Mouse (Mus musculus) CH12.LX (cell line): ENCODE measurements at regions not wholly inside any gene's neighbourhood (a gene's known extent, or its start where the extent isn't known, plus 50 kb on each side); places are given as distances from the start of the nearest gene placed in this dataset.

ENCODE experiments used
- DNase-seq: peaks from one replicate; pipeline ENCODE4 v3.0.0-alpha.2; 2013; ENCODE audit errors: extremely low read depth
- H3K27ac ChIP-seq: 2 replicates; pipeline ENCODE4 v1.5.1; 2012; ENCODE audit warnings: low read depth, mild to moderate bottlenecking, control low read depth, moderate library complexity; ENCODE audit not compliant: insufficient read depth
- H3K27me3 ChIP-seq: replicated peaks from 2 replicates; pipeline ENCODE3; 2012; ENCODE audit warnings: inconsistent platforms
- H3K36me3 ChIP-seq, 2 experiments: replicated peaks in 1 of 2; 2 replicates each; pipeline versions ENCODE3 to v1.6.1; 2012; ENCODE audit warnings: inconsistent platforms in 1 of 2, low read length in 1 of 2, mild to moderate bottlenecking in 1 of 2, mixed read lengths in 1 of 2, moderate library complexity in 1 of 2; ENCODE audit not compliant: control insufficient read depth in 1 of 2, insufficient read depth in 1 of 2
- H3K4me1 ChIP-seq, 2 experiments: 2 replicates each; pipeline ENCODE4 v1.6.1; 2012; ENCODE audit warnings: inconsistent platforms in 1 of 2, moderate library complexity in 1 of 2; ENCODE audit not compliant: insufficient read depth in 2 of 2, control insufficient read depth in 1 of 2
- H3K4me2 ChIP-seq: 2 replicates; pipeline ENCODE4 v1.6.1; 2012; ENCODE audit warnings: low read depth, mild to moderate bottlenecking, control low read depth; ENCODE audit not compliant: poor library complexity, insufficient read depth, severe bottlenecking
- H3K4me3 ChIP-seq, 3 experiments: fragments of 150-350 bp in 1 of 3; sonication (generic) in 1 of 3; replicated peaks in 1 of 3; 2 replicates each; pipeline versions ENCODE3 to v1.5.1; 2011 to 2012; ENCODE audit warnings: low read depth in 2 of 3, low read length in 2 of 3, mild to moderate bottlenecking in 2 of 3, moderate library complexity in 2 of 3, control low read depth in 1 of 3, improper control_type of control experiment in 1 of 3, inconsistent platforms in 1 of 3, mixed read lengths in 1 of 3; ENCODE audit not compliant: poor library complexity in 1 of 3
- H3K79me2 ChIP-seq: replicated peaks from 2 replicates; pipeline ENCODE4 v1.6.1; 2012; ENCODE audit warnings: mild to moderate bottlenecking, moderate library complexity; ENCODE audit not compliant: control insufficient read depth, poor library complexity, insufficient read depth, severe bottlenecking; ENCODE audit errors: extremely low read depth
- H3K9ac ChIP-seq: 2 replicates; pipeline ENCODE4 v1.6.1; 2012; ENCODE audit warnings: low read depth, mild to moderate bottlenecking, control low read depth, moderate library complexity; ENCODE audit not compliant: insufficient read depth
- H3K9me3 ChIP-seq: replicated peaks from 2 replicates; pipeline ENCODE3; 2012; ENCODE audit warnings: low read length, inconsistent platforms, mixed read lengths
- CHD1 ChIP-seq: IDR thresholded peaks from 2 replicates; pipeline ENCODE4 v1.6.1; 2012; ENCODE audit warnings: low read depth, low read length, improper control_type of control experiment, inconsistent platforms
- CTCF ChIP-seq, 2 experiments: IDR thresholded peaks in 1 of 2; conservative IDR thresholded peaks in 1 of 2; 2 replicates each; pipeline ENCODE4 v1.5.1; 2011 to 2012; ENCODE audit warnings: low read depth in 2 of 2, low read length in 2 of 2, improper control_type of control experiment in 1 of 2, inconsistent platforms in 1 of 2, mild to moderate bottlenecking in 1 of 2, moderate library complexity in 1 of 2
- E2F4 ChIP-seq: IDR thresholded peaks from 2 replicates; pipeline ENCODE4 v1.6.1; 2011; ENCODE audit warnings: low read depth, low read length, improper control_type of control experiment; ENCODE audit not compliant: insufficient replicate concordance
- ELF1 ChIP-seq: IDR thresholded peaks from 2 replicates; pipeline ENCODE4 v1.6.1; 2014; ENCODE audit warnings: low read depth, mild to moderate bottlenecking, inconsistent platforms, low read length, improper control_type of control experiment
- GABPA ChIP-seq: IDR thresholded peaks from 2 replicates; pipeline ENCODE4 v1.6.1; 2012; ENCODE audit warnings: low read depth, low read length, improper control_type of control experiment, inconsistent platforms; ENCODE audit not compliant: insufficient replicate concordance
- HCFC1 ChIP-seq: IDR thresholded peaks from 2 replicates; pipeline ENCODE4 v1.6.1; 2012; ENCODE audit warnings: low read depth, mild to moderate bottlenecking, inconsistent platforms, low read length, improper control_type of control experiment
- IRF4 ChIP-seq: IDR thresholded peaks from 2 replicates; pipeline ENCODE4 v1.6.1; 2014; ENCODE audit warnings: low read depth, mild to moderate bottlenecking, inconsistent platforms, low read length, improper control_type of control experiment
- JUN ChIP-seq: IDR thresholded peaks from 2 replicates; pipeline ENCODE4 v1.6.1; 2011; ENCODE audit warnings: low read depth, mild to moderate bottlenecking, low read length, improper control_type of control experiment, moderate library complexity; ENCODE audit not compliant: insufficient read depth
- JUND ChIP-seq: conservative IDR thresholded peaks from 2 replicates; pipeline ENCODE4 v1.6.1; 2011; ENCODE audit warnings: low read depth, low read length, improper control_type of control experiment
- MAFK ChIP-seq: IDR thresholded peaks from 2 replicates; pipeline ENCODE4 v1.6.1; 2011; ENCODE audit warnings: low read length, improper control_type of control experiment; ENCODE audit not compliant: insufficient replicate concordance
- MAX ChIP-seq: IDR thresholded peaks from 2 replicates; pipeline ENCODE4 v1.6.1; 2011; ENCODE audit warnings: low read length, improper control_type of control experiment
- MAZ ChIP-seq: IDR thresholded peaks from 2 replicates; pipeline ENCODE4 v1.6.1; 2012; ENCODE audit warnings: low read depth, mild to moderate bottlenecking, inconsistent platforms, low read length, improper control_type of control experiment, moderate library complexity
- MEF2A ChIP-seq: IDR thresholded peaks from 2 replicates; pipeline ENCODE4 v1.6.1; 2014; ENCODE audit warnings: low read depth, mild to moderate bottlenecking, inconsistent platforms, low read length, improper control_type of control experiment, borderline replicate concordance
- NELFE ChIP-seq: IDR thresholded peaks from 2 replicates; pipeline ENCODE4 v1.6.1; 2011; ENCODE audit warnings: low read depth, low read length, improper control_type of control experiment
- RAD21 ChIP-seq: IDR thresholded peaks from 2 replicates; pipeline ENCODE4 v1.6.1; 2011; ENCODE audit warnings: low read depth, mild to moderate bottlenecking, low read length, improper control_type of control experiment, moderate library complexity
- SIN3A ChIP-seq: IDR thresholded peaks from 2 replicates; pipeline ENCODE4 v1.6.1; 2012; ENCODE audit warnings: low read length, improper control_type of control experiment, inconsistent platforms
- SMC3 ChIP-seq: IDR thresholded peaks from 2 replicates; pipeline ENCODE4 v1.6.1; 2011; ENCODE audit warnings: low read depth, low read length, improper control_type of control experiment
- TCF12 ChIP-seq: IDR thresholded peaks from 2 replicates; pipeline ENCODE4 v1.6.1; 2014; ENCODE audit warnings: low read depth, mild to moderate bottlenecking, inconsistent platforms, low read length, improper control_type of control experiment
- ZC3H11A ChIP-seq: IDR thresholded peaks from 2 replicates; pipeline ENCODE4 v1.6.1; 2012; ENCODE audit warnings: low read depth, mild to moderate bottlenecking, inconsistent platforms, low read length, improper control_type of control experiment
- ZKSCAN1 ChIP-seq: IDR thresholded peaks from 2 replicates; pipeline ENCODE4 v1.6.1; 2012; ENCODE audit warnings: low read depth, inconsistent platforms, low read length, improper control_type of control experiment, borderline replicate concordance
- dilution Hi-C: fragments of 300-500 bp; cut with MboI; formaldehyde crosslinking; loops from 2 replicates; pipeline ENCODE4 v1.14.3; 2020; ENCODE audit warnings: low sequenced_read_pairs; ENCODE audit not compliant: extremely low pct_unique_long_range_greater_than_20kb, extremely low pct_ligation_motif_present
- in situ Hi-C: fragments of 300-500 bp; cut with MboI; formaldehyde crosslinking; loops from 3 replicates; pipeline ENCODE4 v1.14.3; 2019; ENCODE audit warnings: low sequenced_read_pairs, low pct_ligation_motif_present, low pct_unique_long_range_greater_than_20kb, mixed read lengths

DNA sequence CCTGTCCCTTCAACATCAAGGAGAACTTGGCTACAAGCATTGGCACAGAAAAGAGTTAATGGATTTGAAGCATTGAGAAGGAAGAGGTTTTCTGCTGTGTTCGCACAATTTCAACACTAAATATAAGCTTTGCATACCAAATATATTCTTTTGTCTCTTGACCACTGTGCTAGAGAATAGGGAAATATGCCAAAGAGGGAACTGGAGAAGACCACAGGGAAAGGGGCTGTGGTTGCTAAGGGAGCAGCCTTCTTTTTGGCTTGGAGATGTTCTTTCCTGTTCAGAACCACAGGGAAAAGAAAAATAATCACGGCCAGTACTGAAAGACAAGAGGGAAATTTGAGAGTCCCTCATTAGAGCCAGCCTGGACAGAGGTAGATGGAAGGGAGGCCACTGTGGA lies 352.8 kb downstream of the Kctd12 start:
- H3K36me3 ChIP-seq = no peaks in the 10 kb centered on the region
- no peak overlapping the region for H3K4me2 ChIP-seq
- no peak overlapping the region for H3K4me3 ChIP-seq
- in situ Hi-C loops (no loop called here), dilution Hi-C loops (no loop called here)
- TF ChIP-seq ZKSCAN1 (no peak), SIN3A (no peak)
- H3K9ac ChIP-seq = no peak overlapping the region
- H3K79me2 ChIP-seq = no peaks in the 10 kb centered on the region
- no peaks in the 10 kb centered on the region for H3K27me3 ChIP-seq
- no peak for DNase-seq
- H3K9me3 ChIP-seq = no peaks in the 10 kb centered on the region
- no peak overlapping the region for H3K27ac ChIP-seq
- H3K4me1 ChIP-seq = peaks cover 0 to 10% of the 10 kb centered on the region in 2 experiments; a peak in 2 of 4 replicates

DNA sequence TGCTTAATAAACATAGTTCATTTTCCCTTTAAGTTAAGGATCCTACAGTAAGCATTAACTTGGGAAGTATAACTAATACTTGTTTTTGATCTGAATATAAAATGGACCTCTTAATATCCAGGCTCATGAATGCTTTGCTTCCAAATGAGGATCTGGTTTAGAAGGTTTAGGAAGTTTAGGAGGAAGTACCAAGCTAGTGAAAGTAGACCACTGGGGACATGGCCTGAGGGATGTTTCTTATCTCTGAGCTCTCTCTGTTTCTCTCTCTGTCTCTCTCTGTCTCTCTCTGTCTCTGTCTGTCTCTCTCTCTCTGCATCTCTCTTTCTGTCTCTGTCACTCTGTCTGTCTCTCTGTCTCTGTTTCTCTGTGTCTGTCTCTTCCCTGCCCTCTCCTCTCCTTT lies 360.9 kb downstream of the Kctd12 start:
- in situ Hi-C loops = no loop called here
- no peaks in the 10 kb centered on the region for H3K36me3 ChIP-seq
- dilution Hi-C loops = no loop called here

DNA sequence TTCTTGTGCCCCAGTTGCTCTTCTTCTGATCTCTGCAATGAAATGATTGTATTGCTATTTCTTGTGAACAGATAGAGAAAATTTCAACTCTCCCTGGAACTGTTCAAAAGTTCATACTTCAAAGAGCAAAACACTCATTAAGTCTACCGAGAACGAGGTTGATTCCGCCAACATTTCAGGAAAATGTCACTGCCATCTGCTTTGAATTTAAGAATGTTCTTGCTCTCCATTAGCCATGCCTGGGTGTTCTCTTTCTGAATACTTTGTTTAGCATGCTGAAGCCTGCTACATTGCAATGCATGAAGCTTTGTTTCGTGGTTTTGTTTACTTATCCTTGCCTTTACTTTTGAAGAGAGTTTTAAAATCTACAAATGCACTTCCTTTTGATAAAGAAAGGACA lies 363.4 kb downstream of the Kctd12 start:
- no peak overlapping the region for H3K9ac ChIP-seq
- no peak overlapping the region for H3K4me3 ChIP-seq
- dilution Hi-C loops = no loop called here
- no peak for TF ChIP-seq SMC3
- TF ChIP-seq MEF2A = no peak
- TF ChIP-seq GABPA = no peak
- no peak for DNase-seq
- H3K4me1 ChIP-seq = peaks cover 0 to 7% of the 10 kb centered on the region in 2 experiments; a peak in 2 of 4 replicates
- H3K4me2 ChIP-seq = no peak overlapping the region
- H3K36me3 ChIP-seq = no peaks in the 10 kb centered on the region
- in situ Hi-C loops = no loop called here
- H3K79me2 ChIP-seq = no peaks in the 10 kb centered on the region
- H3K27me3 ChIP-seq = no peaks in the 10 kb centered on the region
- no peaks in the 10 kb centered on the region for H3K9me3 ChIP-seq
- H3K27ac ChIP-seq = no peak overlapping the region

More for the DNA sequence above, 360.9 kb downstream of the Kctd12 start:
- no peak overlapping the region for H3K27ac ChIP-seq
- H3K27me3 ChIP-seq = no peaks in the 10 kb centered on the region
- TF ChIP-seq CTCF (conservative IDR thresholded peaks at IDR 0.05 in 1 of 2, IDR thresholded peaks at IDR 0.05 in 1 of 2; ENCODE audit: low read depth in 2 of 2, low read length in 2 of 2) (no peak), CHD1 (no peak), MAZ (no peak), ZC3H11A (no peak), TCF12 (no peak), ELF1 (no peak), RAD21 (no peak), ZKSCAN1 (no peak), E2F4 (no peak), MAFK (no peak), NELFE (no peak), JUND (no peak), MAX (no peak), HCFC1 (no peak), SIN3A (no peak), JUN (no peak), IRF4 (no peak)
- TF ChIP-seq, all 38 proteins: peak for 0
- Histone ChIP-seq H3K9me3 (no peaks in the 10 kb centered on the region), H3K79me2 (no peaks in the 10 kb centered on the region), H3K4me3 (no peak overlapping the region), H3K9ac (no peak overlapping the region), H3K4me2 (no peak overlapping the region), H3K4me1 (peaks cover 0 to 7% of the 10 kb centered on the region in 2 experiments; a peak in 2 of 4 replicates)
- no peak for DNase-seq
